Mouse (Mus musculus) CH12.LX (cell line): ENCODE data around the gene Celf2. TPM values are rescaled to one million over a fixed set of nuclear protein-coding genes. Genes with fewer than 3 reads are reported as not detected.
A peak's percentile ranks its signal among the peaks of the same experiment; 100 is the strongest.

ENCODE experiments used
- DNase-seq: peaks from one replicate; pipeline ENCODE4 v3.0.0-alpha.2; 2013; ENCODE audit errors: extremely low read depth
- H3K27ac ChIP-seq: 2 replicates; pipeline ENCODE4 v1.5.1; 2012; ENCODE audit warnings: low read depth, mild to moderate bottlenecking, control low read depth, moderate library complexity; ENCODE audit not compliant: insufficient read depth
- H3K27me3 ChIP-seq: replicated peaks from 2 replicates; pipeline ENCODE3; 2012; ENCODE audit warnings: inconsistent platforms
- H3K36me3 ChIP-seq, 2 experiments: replicated peaks in 1 of 2; 2 replicates each; pipeline versions ENCODE3 to v1.6.1; 2012; ENCODE audit warnings: inconsistent platforms in 1 of 2, low read length in 1 of 2, mild to moderate bottlenecking in 1 of 2, mixed read lengths in 1 of 2, moderate library complexity in 1 of 2; ENCODE audit not compliant: control insufficient read depth in 1 of 2, insufficient read depth in 1 of 2
- H3K4me1 ChIP-seq, 2 experiments: 2 replicates each; pipeline ENCODE4 v1.6.1; 2012; ENCODE audit warnings: inconsistent platforms in 1 of 2, moderate library complexity in 1 of 2; ENCODE audit not compliant: insufficient read depth in 2 of 2, control insufficient read depth in 1 of 2
- H3K4me2 ChIP-seq: 2 replicates; pipeline ENCODE4 v1.6.1; 2012; ENCODE audit warnings: low read depth, mild to moderate bottlenecking, control low read depth; ENCODE audit not compliant: poor library complexity, insufficient read depth, severe bottlenecking
- H3K4me3 ChIP-seq, 3 experiments: fragments of 150-350 bp in 1 of 3; sonication (generic) in 1 of 3; replicated peaks in 1 of 3; 2 replicates each; pipeline versions ENCODE3 to v1.5.1; 2011 to 2012; ENCODE audit warnings: low read depth in 2 of 3, low read length in 2 of 3, mild to moderate bottlenecking in 2 of 3, moderate library complexity in 2 of 3, control low read depth in 1 of 3, improper control_type of control experiment in 1 of 3, inconsistent platforms in 1 of 3, mixed read lengths in 1 of 3; ENCODE audit not compliant: poor library complexity in 1 of 3
- H3K79me2 ChIP-seq: replicated peaks from 2 replicates; pipeline ENCODE4 v1.6.1; 2012; ENCODE audit warnings: mild to moderate bottlenecking, moderate library complexity; ENCODE audit not compliant: control insufficient read depth, poor library complexity, insufficient read depth, severe bottlenecking; ENCODE audit errors: extremely low read depth
- H3K9ac ChIP-seq: 2 replicates; pipeline ENCODE4 v1.6.1; 2012; ENCODE audit warnings: low read depth, mild to moderate bottlenecking, control low read depth, moderate library complexity; ENCODE audit not compliant: insufficient read depth
- H3K9me3 ChIP-seq: replicated peaks from 2 replicates; pipeline ENCODE3; 2012; ENCODE audit warnings: low read length, inconsistent platforms, mixed read lengths
- CHD1 ChIP-seq: IDR thresholded peaks from 2 replicates; pipeline ENCODE4 v1.6.1; 2012; ENCODE audit warnings: low read depth, low read length, improper control_type of control experiment, inconsistent platforms
- CHD2 ChIP-seq: IDR thresholded peaks from 2 replicates; pipeline ENCODE4 v1.6.1; 2011; ENCODE audit warnings: low read length, improper control_type of control experiment
- CTCF ChIP-seq, 2 experiments: IDR thresholded peaks in 1 of 2; conservative IDR thresholded peaks in 1 of 2; 2 replicates each; pipeline ENCODE4 v1.5.1; 2011 to 2012; ENCODE audit warnings: low read depth in 2 of 2, low read length in 2 of 2, improper control_type of control experiment in 1 of 2, inconsistent platforms in 1 of 2, mild to moderate bottlenecking in 1 of 2, moderate library complexity in 1 of 2
- ELF1 ChIP-seq: IDR thresholded peaks from 2 replicates; pipeline ENCODE4 v1.6.1; 2014; ENCODE audit warnings: low read depth, mild to moderate bottlenecking, inconsistent platforms, low read length, improper control_type of control experiment
- EP300 ChIP-seq: IDR thresholded peaks from 2 replicates; pipeline ENCODE4 v1.6.1; 2011; ENCODE audit warnings: low read length, improper control_type of control experiment
- GABPA ChIP-seq: IDR thresholded peaks from 2 replicates; pipeline ENCODE4 v1.6.1; 2012; ENCODE audit warnings: low read depth, low read length, improper control_type of control experiment, inconsistent platforms; ENCODE audit not compliant: insufficient replicate concordance
- HCFC1 ChIP-seq: IDR thresholded peaks from 2 replicates; pipeline ENCODE4 v1.6.1; 2012; ENCODE audit warnings: low read depth, mild to moderate bottlenecking, inconsistent platforms, low read length, improper control_type of control experiment
- JUN ChIP-seq: IDR thresholded peaks from 2 replicates; pipeline ENCODE4 v1.6.1; 2011; ENCODE audit warnings: low read depth, mild to moderate bottlenecking, low read length, improper control_type of control experiment, moderate library complexity; ENCODE audit not compliant: insufficient read depth
- JUND ChIP-seq: conservative IDR thresholded peaks from 2 replicates; pipeline ENCODE4 v1.6.1; 2011; ENCODE audit warnings: low read depth, low read length, improper control_type of control experiment
- MAFK ChIP-seq: IDR thresholded peaks from 2 replicates; pipeline ENCODE4 v1.6.1; 2011; ENCODE audit warnings: low read length, improper control_type of control experiment; ENCODE audit not compliant: insufficient replicate concordance
- MAZ ChIP-seq: IDR thresholded peaks from 2 replicates; pipeline ENCODE4 v1.6.1; 2012; ENCODE audit warnings: low read depth, mild to moderate bottlenecking, inconsistent platforms, low read length, improper control_type of control experiment, moderate library complexity
- MEF2A ChIP-seq: IDR thresholded peaks from 2 replicates; pipeline ENCODE4 v1.6.1; 2014; ENCODE audit warnings: low read depth, mild to moderate bottlenecking, inconsistent platforms, low read length, improper control_type of control experiment, borderline replicate concordance
- MXI1 ChIP-seq: IDR thresholded peaks from 2 replicates; pipeline ENCODE4 v1.6.1; 2011; ENCODE audit warnings: mild to moderate bottlenecking, low read depth, low read length, improper control_type of control experiment
- MYC ChIP-seq: IDR thresholded peaks from 2 replicates; pipeline ENCODE4 v1.6.1; 2011; ENCODE audit warnings: low read depth, mild to moderate bottlenecking, improper control_type of control experiment, low read length
- NELFE ChIP-seq: IDR thresholded peaks from 2 replicates; pipeline ENCODE4 v1.6.1; 2011; ENCODE audit warnings: low read depth, low read length, improper control_type of control experiment
- POLR2A ChIP-seq: IDR thresholded peaks from 2 replicates; pipeline ENCODE4 v1.6.1; 2011; ENCODE audit warnings: low read depth, mild to moderate bottlenecking, improper control_type of control experiment, low read length
- POLR2AphosphoS2 ChIP-seq: IDR thresholded peaks from 2 replicates; pipeline ENCODE4 v1.6.1; 2011; ENCODE audit warnings: low read depth, low read length, improper control_type of control experiment
- RCOR1 ChIP-seq: conservative IDR thresholded peaks from 2 replicates; pipeline ENCODE4 v1.6.1; 2012; ENCODE audit warnings: low read depth, mild to moderate bottlenecking, inconsistent platforms, low read length, improper control_type of control experiment
- SIN3A ChIP-seq: IDR thresholded peaks from 2 replicates; pipeline ENCODE4 v1.6.1; 2012; ENCODE audit warnings: low read length, improper control_type of control experiment, inconsistent platforms
- TBP ChIP-seq: conservative IDR thresholded peaks from 2 replicates; pipeline ENCODE4 v1.6.1; 2011; ENCODE audit warnings: low read depth, low read length, improper control_type of control experiment
- TCF12 ChIP-seq: IDR thresholded peaks from 2 replicates; pipeline ENCODE4 v1.6.1; 2014; ENCODE audit warnings: low read depth, mild to moderate bottlenecking, inconsistent platforms, low read length, improper control_type of control experiment
- UBTF ChIP-seq: IDR thresholded peaks from 2 replicates; pipeline ENCODE4 v1.6.1; 2012; ENCODE audit warnings: low read depth, mild to moderate bottlenecking, inconsistent platforms, low read length, improper control_type of control experiment, moderate library complexity
- USF1 ChIP-seq: IDR thresholded peaks from 2 replicates; pipeline ENCODE4 v1.6.1; 2014; ENCODE audit warnings: low read depth, mild to moderate bottlenecking, inconsistent platforms, low read length, improper control_type of control experiment
- USF2 ChIP-seq: conservative IDR thresholded peaks from 2 replicates; pipeline ENCODE4 v1.6.1; 2011; ENCODE audit warnings: low read depth, low read length, improper control_type of control experiment
- ZC3H11A ChIP-seq: IDR thresholded peaks from 2 replicates; pipeline ENCODE4 v1.6.1; 2012; ENCODE audit warnings: low read depth, mild to moderate bottlenecking, inconsistent platforms, low read length, improper control_type of control experiment
- ZKSCAN1 ChIP-seq: IDR thresholded peaks from 2 replicates; pipeline ENCODE4 v1.6.1; 2012; ENCODE audit warnings: low read depth, inconsistent platforms, low read length, improper control_type of control experiment, borderline replicate concordance
- ZMIZ1 ChIP-seq: IDR thresholded peaks from 2 replicates; pipeline ENCODE4 v1.6.1; 2012; ENCODE audit warnings: low read depth, mild to moderate bottlenecking, inconsistent platforms, low read length, improper control_type of control experiment
- dilution Hi-C: fragments of 300-500 bp; cut with MboI; formaldehyde crosslinking; loops from 2 replicates; pipeline ENCODE4 v1.14.3; 2020; ENCODE audit warnings: low sequenced_read_pairs; ENCODE audit not compliant: extremely low pct_unique_long_range_greater_than_20kb, extremely low pct_ligation_motif_present
- in situ Hi-C: fragments of 300-500 bp; cut with MboI; formaldehyde crosslinking; loops from 3 replicates; pipeline ENCODE4 v1.14.3; 2019; ENCODE audit warnings: low sequenced_read_pairs, low pct_ligation_motif_present, low pct_unique_long_range_greater_than_20kb, mixed read lengths
- polyA plus RNA-seq: library from polyadenylated mRNA; unstranded; fragments of >175 nt; gene quantifications from 2 replicates; pipeline ENCODE4 v1.2.1, GENCODE M21; 2012; ENCODE audit warnings: low read depth; ENCODE audit not compliant: insufficient read length
- total RNA-seq, 2 experiments: library from RNA; depleted of rRNA; stranded (reverse); fragments of 300-350 nt in 1 of 2; fragments of >200 nt in 1 of 2; gene quantifications; 2 replicates each; pipeline ENCODE4 v1.2.3; 2012 to 2014

The Celf2 gene
- total and polyA plus RNA-seq, 3 experiments: 51.0 to 143 (median 103) TPM

- dilution Hi-C loops: no loop called here
- Histone ChIP-seq H3K27me3 (no peaks in the 10 kb centered on the region), H3K79me2 (peaks cover 72% of the 10 kb centered on the region), H3K27ac (no peak overlapping the region; the same call in 1 of the 2 replicates), H3K9ac (peak overlapping the region; percentile 40), H3K4me2 (peak overlapping the region; percentile 62), H3K9me3 (no peaks in the 10 kb centered on the region), H3K4me1 (peaks cover 8 to 72% of the 10 kb centered on the region in 2 experiments), H3K36me3 (peaks cover 4 to 31% of the 10 kb centered on the region in 2 experiments), H3K4me3 (no peak overlapping the region)
- TF ChIP-seq CHD1: peak; percentile 58; the same call in 1 of the 2 replicates
- TF ChIP-seq MAZ: no peak
- no peak for TF ChIP-seq POLR2AphosphoS2
- no peak for TF ChIP-seq ZC3H11A
- TF ChIP-seq CHD2: no peak
- no peak for TF ChIP-seq USF2
- TF ChIP-seq POLR2A: no peak
- TF ChIP-seq ZKSCAN1: no peak
- no peak for TF ChIP-seq MXI1
- no peak for TF ChIP-seq MEF2A
- TF ChIP-seq HCFC1: no peak
- no peak for TF ChIP-seq TCF12
- TF ChIP-seq EP300: 0 out of 2 replicates have a peak, but pooled peaks have one; percentile 8
- TF ChIP-seq SIN3A: 0 out of 2 replicates have a peak, but pooled peaks have one; percentile 30
- TF ChIP-seq CTCF (conservative IDR thresholded peaks at IDR 0.05 in 1 of 2, IDR thresholded peaks at IDR 0.05 in 1 of 2; ENCODE audit: low read depth in 2 of 2, low read length in 2 of 2): no peak
- TF ChIP-seq JUN: no peak
- no peak for TF ChIP-seq TBP
- no peak for TF ChIP-seq GABPA
- no peak for TF ChIP-seq RCOR1
- TF ChIP-seq MAFK: no peak
- in situ Hi-C loops: loop anchor here (25.0 kb wide), 1 partner anchor 278 kb away; no protein-coding TSS in a partner anchor
- no peak for DNase-seq
Measured at GRCm38 (mm10) chr2:6715562-6715961, 793.8 kb downstream of the Celf2 start.

GRCm38 (mm10) chr2:6713529-6713928, 795.8 kb downstream of the Celf2 start:
- peak overlapping the region; percentile 9; the same call in 1 of the 2 replicates for H3K27ac ChIP-seq
- H3K79me2 ChIP-seq: peaks cover 66% of the 10 kb centered on the region
- no peak overlapping the region; the same call in 1 of the 2 replicates for H3K4me2 ChIP-seq
- H3K4me1 ChIP-seq: peaks cover 12 to 92% of the 10 kb centered on the region in 2 experiments
- TF ChIP-seq MAFK: no peak
- no peak for TF ChIP-seq JUND
- TF ChIP-seq UBTF: no peak
- TF ChIP-seq TBP: no peak
- no peak for TF ChIP-seq MEF2A
- TF ChIP-seq POLR2A: no peak
- TF ChIP-seq USF1: no peak
- no peak for TF ChIP-seq POLR2AphosphoS2
- no peak for TF ChIP-seq RCOR1
- TF ChIP-seq MAZ: no peak
- no peak for TF ChIP-seq ELF1
- no peak for TF ChIP-seq MXI1
- TF ChIP-seq ZMIZ1: no peak
- no peak for TF ChIP-seq MYC
- TF ChIP-seq HCFC1: no peak
- TF ChIP-seq CHD2: no peak
- TF ChIP-seq NELFE: no peak
- TF ChIP-seq GABPA: no peak
- no peak for TF ChIP-seq TCF12
- peak overlapping the region; percentile 60 for H3K9ac ChIP-seq
- in situ Hi-C loops: loop anchor here (25.0 kb wide), 1 partner anchor 276 kb away; no protein-coding TSS in a partner anchor
- H3K4me3 ChIP-seq: no peak overlapping the region
- H3K27me3 ChIP-seq: no peaks in the 10 kb centered on the region
- no peak for DNase-seq
- H3K36me3 ChIP-seq: peaks cover 4 to 35% of the 10 kb centered on the region in 2 experiments
- H3K9me3 ChIP-seq: no peaks in the 10 kb centered on the region
- dilution Hi-C loops: no loop called here
